Mouse (Mus musculus) cerebellum, postnatal 4 days (tissue): Measurements from ENCODE around the gene Gdf3.
"Not testable (repeated sequence)": the region's sequence is repeated elsewhere in the genome, so short reads cannot be mapped to it uniquely, and the experiment has no call there.

Experiments used
- DNase-seq, 2 experiments: peaks; one replicate each; pipeline ENCODE4 v3.0.0; 2022; ENCODE audit warnings: low spot score in 2 of 2, mixed read lengths in 1 of 2

The Gdf3 gene

GRCm38 (mm10) chr6:122609771-122610170 is at the start of gene Gdf3:
TSS of gene Gdf3 (minus strand) at chr6:122610087.
- DNase-seq: peak in 1 of 2 experiments; percentile 22

- no peak for DNase-seq
Observed at GRCm38 (mm10) chr6:122659567-122659966, 49.7 kb upstream of the Gdf3 start.

GRCm38 (mm10) chr6:122657630-122658029 is 47.7 kb upstream of the Gdf3 start:
- no peak for DNase-seq

DNA sequence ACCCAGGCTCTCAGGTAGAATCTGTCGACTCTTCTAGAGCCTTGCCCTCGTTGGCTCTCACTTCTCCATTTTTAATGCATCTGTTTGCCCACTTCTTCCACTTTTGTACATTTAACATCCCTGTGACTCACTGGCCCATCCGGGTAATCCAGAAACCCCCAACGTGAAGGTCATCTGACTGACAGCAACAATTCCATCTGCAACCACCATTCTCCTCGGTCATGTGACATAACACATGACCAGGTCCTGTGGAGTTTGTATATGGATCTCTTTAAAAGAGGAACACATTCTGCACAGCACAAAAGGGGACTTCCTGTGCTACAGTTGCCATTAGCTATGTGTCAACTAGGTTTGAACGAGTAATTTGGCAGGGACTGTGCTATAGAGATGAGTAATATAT is 44.4 kb upstream of the Gdf3 start:
- no peak for DNase-seq

DNA sequence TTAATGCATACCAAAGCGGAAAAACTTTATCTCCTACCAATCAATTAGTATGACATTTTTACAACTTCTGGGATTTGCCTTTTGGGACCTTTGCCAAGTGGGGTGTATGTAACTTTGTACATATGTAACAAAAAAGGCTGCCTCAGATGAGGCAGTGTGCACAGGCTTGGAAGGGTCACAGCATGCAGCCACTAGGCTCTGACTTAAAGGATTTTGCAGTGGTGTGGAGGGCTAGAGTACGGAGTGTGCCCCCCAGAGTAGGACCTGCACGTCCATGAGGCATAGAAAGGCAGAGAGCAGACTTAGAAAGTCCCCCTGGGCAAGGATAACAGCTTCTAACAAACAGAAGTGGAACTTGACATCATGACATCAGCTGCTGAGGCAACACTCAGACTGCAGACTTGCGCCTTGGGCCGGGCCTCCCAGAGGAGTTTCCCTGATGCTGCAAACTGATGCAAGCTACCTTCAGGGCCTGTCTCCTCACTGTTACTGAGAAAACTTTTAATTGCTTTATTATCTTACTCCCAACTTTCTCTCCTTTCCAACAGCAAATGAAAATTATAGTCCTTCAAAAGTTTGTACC is 40.6 kb upstream of the Gdf3 start:
- DNase-seq: no peak

DNA sequence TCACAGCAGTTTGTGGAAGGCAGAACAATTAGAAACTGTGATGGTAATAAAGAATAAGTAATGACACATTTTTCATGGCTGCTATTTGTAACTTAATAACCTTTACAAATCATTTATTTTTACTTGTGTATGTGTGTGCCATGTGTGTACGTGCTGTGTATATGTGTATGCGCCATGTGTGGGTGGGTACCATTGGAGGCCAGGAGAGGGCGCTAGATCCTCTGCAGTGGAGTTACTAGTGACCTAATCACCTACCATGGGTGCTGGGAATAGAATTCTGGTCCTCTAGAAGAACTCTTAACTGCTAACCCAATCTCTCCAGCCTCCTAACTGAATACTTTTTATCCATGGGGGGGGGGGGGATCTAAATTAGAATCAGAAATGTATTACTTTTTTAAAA is 40.0 kb upstream of the Gdf3 start:
- DNase-seq: no peak

DNA sequence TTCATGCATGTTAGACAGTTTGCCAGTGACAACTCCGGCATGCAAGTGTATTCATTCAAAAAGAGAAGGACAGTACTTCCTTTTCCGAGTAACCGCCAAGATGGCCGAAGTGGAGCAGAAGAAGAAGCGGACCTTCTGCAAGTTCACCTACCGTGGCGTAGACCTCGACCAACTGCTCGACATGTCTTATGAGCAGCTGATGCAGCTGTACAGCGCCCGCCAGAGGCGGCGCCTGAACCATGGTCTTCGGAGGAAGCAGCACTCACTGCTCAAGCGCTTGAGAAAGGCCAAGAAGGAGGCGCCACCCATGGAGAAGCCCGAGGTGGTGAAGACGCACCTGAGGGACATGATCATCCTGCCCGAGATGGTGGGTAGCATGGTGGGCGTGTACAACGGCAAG is 34.3 kb upstream of the Gdf3 start:
- not testable (repeated sequence) for DNase-seq

GRCm38 (mm10) chr6:122637566-122637965 is 27.7 kb upstream of the Gdf3 start:
- DNase-seq: not testable (repeated sequence)

GRCm38 (mm10) chr6:122636666-122637065 is 26.8 kb upstream of the Gdf3 start:
- no peak for DNase-seq

DNA sequence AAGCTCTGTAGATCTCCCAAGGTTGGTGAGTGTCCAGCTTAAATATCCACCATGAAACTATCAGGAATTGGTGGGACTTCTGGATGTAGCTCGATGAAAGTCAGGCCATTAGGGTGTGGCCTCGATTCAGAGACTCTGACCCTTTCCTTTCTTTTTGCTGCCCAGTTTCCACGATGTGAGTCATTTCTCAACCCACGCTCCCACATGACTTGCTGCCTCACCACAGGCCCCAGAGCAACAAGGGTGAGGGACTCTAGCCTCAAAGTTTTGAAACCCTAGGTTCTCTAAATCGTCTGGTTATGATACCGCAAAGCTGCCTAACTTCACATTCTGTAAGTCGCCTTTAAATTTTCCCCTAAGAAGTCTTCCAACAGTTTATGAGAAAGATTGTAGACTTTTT is 25.4 kb upstream of the Gdf3 start:
- no peak for DNase-seq

GRCm38 (mm10) chr6:122633411-122633810 is 23.5 kb upstream of the Gdf3 start:
- no peak for DNase-seq

DNA sequence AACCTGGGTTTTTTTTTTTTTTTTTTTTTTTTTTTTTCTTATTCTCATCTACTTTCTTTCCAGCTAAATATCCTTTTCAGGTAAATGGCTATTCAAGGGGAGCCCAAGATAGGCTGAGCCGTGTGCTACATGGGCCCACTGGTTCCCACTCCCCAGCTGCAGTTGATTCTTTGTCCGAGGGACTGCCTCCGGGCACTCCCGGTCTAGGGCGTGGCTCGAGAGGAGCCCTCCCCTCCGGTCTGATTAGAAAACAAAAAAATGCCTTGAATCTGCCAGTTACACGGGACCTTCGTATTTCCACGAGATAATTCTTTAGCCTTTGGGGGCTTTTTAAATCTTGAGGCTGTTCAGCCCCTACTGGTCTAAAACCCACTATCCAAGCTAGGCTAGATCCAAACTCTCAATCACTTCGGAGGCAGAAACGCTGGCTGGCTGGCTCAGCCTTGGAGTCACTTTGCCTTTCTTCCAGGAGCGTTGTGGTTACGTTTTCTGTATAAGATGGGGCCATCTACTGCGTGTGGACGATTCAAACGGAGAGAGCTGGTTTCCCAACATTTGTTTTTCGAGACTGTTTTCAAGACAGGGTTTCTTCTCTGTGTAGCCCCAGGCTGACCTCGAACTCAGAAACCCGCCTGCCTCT is 17.7 kb upstream of the Gdf3 start:
- DNase-seq: no peak

- DNase-seq: no peak
Observed at GRCm38 (mm10) chr6:122626110-122626509, 16.2 kb upstream of the Gdf3 start, which contains the start of gene Dppa3. TSS of gene Dppa3 (plus strand) at chr6:122626410.

DNA sequence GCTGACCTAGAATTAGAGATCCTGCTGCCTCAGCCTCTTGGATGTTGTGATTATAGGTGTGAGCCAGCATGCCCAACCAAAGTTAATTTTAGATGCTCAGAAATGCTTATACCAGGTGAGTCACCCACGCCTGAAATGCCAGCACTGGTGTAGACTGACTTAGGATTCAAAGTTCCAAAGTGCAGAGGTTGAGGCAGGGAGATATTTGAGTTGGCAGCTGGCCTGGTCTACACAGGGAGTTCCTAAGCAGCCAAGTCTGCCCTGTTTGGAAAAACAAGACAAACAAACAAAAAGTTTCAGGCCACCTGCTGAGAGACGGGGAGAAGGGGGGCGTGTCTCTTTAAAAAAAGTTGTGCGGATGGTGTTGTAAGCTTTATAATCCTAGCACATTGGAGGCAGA is 15.3 kb upstream of the Gdf3 start:
- no peak for DNase-seq

- no peak for DNase-seq
Observed at GRCm38 (mm10) chr6:122624480-122624879, 14.6 kb upstream of the Gdf3 start.

DNA sequence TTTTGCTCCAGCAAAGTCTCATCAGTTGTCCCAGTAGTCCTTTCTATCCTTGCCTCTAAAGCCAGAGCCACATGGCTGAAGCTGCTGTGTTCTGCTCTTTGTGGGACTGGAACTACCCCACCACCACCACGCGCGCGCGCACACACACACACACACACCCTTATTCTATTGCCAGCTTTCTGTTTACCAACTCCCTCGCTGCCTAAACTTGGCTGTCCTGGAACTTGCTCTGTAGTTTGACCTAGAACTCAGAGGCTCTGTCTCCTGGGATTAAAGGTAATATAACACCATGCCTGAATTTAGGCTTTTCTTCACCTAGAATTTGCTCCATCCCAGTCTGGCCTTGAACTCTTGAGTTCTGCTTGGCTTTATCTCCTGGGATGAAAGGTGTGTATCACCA is 11.2 kb upstream of the Gdf3 start:
- DNase-seq: no peak

DNA sequence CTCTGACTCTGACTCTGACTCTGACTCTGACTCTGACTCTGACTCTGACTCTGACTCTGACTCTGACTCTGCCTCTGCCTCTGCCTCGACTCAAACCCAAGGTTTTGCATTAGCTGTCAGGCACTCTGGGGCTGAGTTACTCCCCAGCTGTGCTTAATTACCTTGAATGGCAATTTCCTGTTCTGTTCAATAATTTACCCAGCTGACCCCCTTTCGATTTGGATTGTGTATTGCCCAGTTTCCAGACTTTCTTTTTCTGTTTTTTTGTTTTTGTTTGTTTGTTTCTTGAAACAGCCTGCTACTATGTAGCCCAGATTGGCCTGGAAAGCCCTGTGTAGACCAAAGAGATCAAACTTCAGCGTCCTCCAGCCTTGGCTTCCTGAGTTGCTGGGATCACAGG is 6.1 kb upstream of the Gdf3 start:
- no peak for DNase-seq

DNA sequence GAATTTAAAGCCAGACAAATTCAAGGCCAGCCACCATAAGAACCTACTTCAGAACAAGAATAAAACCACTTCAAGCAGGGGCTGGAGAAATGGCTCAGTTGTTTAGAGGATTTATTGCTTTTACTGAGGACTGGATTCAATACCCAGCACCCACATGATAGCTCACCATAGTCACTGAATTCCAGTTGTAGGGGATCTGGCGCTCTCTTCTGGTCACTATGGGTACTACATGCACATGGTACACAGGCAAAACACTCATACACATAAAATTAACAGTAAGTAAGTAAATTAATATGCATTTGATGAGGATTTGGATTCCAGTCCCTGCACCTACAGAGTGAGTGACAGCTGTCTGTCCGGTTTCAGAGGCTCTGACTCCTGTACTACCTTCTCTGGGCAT is 4.2 kb upstream of the Gdf3 start:
- peak in 1 of 2 experiments; percentile 21 for DNase-seq

DNA sequence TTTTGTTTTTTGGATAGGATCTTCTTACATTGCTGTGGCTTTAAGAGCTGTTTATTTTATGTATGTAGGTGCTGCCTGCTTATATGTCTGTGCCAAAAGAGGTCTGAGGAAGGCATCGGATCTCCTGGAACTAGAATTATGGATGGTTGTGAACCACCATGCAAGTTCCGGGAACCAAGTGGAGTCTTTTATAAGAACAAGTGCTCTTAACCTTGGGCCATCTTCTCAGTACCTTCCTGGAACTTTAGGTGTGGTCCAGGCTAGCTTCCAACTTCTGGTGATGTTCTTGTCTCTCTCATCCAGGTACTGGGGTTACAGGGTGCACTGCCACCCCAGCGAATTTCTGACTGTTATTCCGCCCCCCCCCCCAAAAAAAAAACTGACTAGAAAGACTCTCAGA is 2.5 kb upstream of the Gdf3 start:
- no peak for DNase-seq

DNA sequence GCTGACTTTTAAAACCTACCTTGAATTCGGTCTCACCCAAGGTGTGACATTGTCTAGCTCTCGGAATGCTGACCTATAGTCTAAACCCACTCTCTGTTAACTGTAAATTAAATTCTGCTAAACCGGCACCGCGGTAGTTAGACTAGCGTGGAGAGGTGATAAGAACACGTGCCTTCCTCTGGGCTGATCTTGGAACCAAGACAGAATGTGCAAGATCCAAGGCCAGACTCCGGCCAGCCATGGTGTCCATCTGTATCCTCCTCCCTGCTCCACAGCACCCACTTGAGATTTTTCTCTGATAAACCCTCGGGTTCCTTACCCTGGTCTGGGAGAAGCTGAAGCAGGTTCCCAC is 534 bp downstream of the Gdf3 start:
- no peak for DNase-seq

GRCm38 (mm10) chr6:122608434-122609376 is 1.2 kb downstream of the Gdf3 start:
- DNase-seq: no peak

DNA sequence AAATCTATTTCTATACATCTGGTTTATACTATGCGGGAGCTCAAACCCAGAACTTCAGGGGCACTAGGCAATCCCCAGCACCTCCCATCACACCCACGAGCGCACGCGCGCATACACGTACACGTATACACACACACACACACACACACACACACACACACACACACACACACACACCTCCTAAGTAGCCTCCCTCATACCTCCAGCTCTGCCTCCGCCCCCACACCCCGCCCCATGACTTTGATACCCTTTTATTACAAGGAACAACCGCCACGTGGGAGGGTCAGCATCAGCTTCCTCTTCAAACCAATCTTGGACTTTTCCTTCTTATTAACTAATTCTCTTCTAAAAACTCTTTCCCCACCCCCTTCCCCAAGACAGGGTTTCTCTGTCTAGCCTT is 2.2 kb downstream of the Gdf3 start:
- DNase-seq: no peak

GRCm38 (mm10) chr6:122606661-122607060 is 3.2 kb downstream of the Gdf3 start:
- DNase-seq: no peak
